Mouse (Mus musculus): Measurements from ENCODE around the gene Pabpc4l. TPM values are rescaled to one million over a fixed set of nuclear protein-coding genes. Genes with fewer than 3 reads are reported as not detected.
"Not testable (repeated sequence)": the region's sequence is repeated elsewhere in the genome, so short reads cannot be mapped to it uniquely, and the experiment has no call there.

The Pabpc4l gene
- polyA plus RNA-seq (2012; rRNA removed): not detected in 2 replicates

- Histone ChIP-seq H3K4me3 (ENCODE audit: low read depth, low read length) (peak within 1 kb of the TSS; percentile 60), H3K27ac (ENCODE audit: insufficient read depth, low read depth, low read length) (no peak within 1 kb of the TSS), H3K36me3 (ENCODE audit: control insufficient read depth, insufficient read depth, low read length) (no peaks in the 10 kb centered on the region), H3K4me1 (ENCODE audit: control insufficient read depth, insufficient read depth, insufficient read length, low read length) (no peaks in the 10 kb centered on the region), H3K27me3 (ENCODE audit: control insufficient read depth, insufficient read depth, low read length) (no peaks in the 10 kb centered on the region)
- no peak for TF ChIP-seq CTCF (IDR thresholded peaks at IDR 0.05; ENCODE audit: extremely low read depth, insufficient read length, insufficient replicate concordance, low read depth, low read length)
- no peak for TF ChIP-seq POLR2A (IDR thresholded peaks at IDR 0.05; ENCODE audit: low read depth, low read length)
- 3% methylated on average over 37 of the region's 37 CpGs for whole genome bisulfite sequencing
Measured at GRCm38 (mm10) chr3:46447481-46448265, at the start of gene Pabpc4l. Gene Pabpc4l, minus strand, starts transcription at chr3:46448219.

DNA sequence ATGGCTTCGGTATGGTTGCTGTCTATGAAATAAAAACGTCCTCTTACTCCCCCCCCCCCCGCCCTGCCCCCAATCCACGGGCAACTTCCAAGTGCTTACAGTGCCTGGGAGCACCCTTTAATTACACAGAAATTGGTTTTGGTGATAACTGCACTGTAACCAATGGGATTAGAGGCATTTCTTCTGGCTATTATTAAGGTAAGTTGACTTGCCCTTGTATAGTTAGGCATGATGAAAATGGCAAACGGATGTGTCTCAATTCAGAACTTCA is 42.9 kb upstream of the Pabpc4l start:
- TF ChIP-seq CTCF (IDR thresholded peaks at IDR 0.05; ENCODE audit: extremely low read depth, insufficient read length, insufficient replicate concordance, low read depth, low read length) (no peak), POLR2A (IDR thresholded peaks at IDR 0.05; ENCODE audit: low read depth, low read length) (no peak)
- Histone ChIP-seq H3K36me3 (ENCODE audit: control insufficient read depth, insufficient read depth, low read length) (no peaks in the 10 kb centered on the region), H3K27ac (ENCODE audit: insufficient read depth, low read depth, low read length) (no peak overlapping the region), H3K4me3 (ENCODE audit: low read depth, low read length) (no peak overlapping the region), H3K4me1 (ENCODE audit: control insufficient read depth, insufficient read depth, insufficient read length, low read length) (no peaks in the 10 kb centered on the region), H3K27me3 (ENCODE audit: control insufficient read depth, insufficient read depth, low read length) (no peaks in the 10 kb centered on the region)
- WGBS: 63% methylated on average over 5 of the region's 5 CpGs

- H3K27me3 ChIP-seq (ENCODE audit: control insufficient read depth, insufficient read depth, low read length): no peaks in the 10 kb centered on the region
- no peak overlapping the region for H3K27ac ChIP-seq (ENCODE audit: insufficient read depth, low read depth, low read length)
- 70% methylated on average over 15 of the region's 15 CpGs for WGBS
- H3K36me3 ChIP-seq (ENCODE audit: control insufficient read depth, insufficient read depth, low read length): no peaks in the 10 kb centered on the region
- H3K4me3 ChIP-seq (ENCODE audit: low read depth, low read length): no peak overlapping the region
- no peak for TF ChIP-seq CTCF (IDR thresholded peaks at IDR 0.05; ENCODE audit: extremely low read depth, insufficient read length, insufficient replicate concordance, low read depth, low read length)
- TF ChIP-seq POLR2A (IDR thresholded peaks at IDR 0.05; ENCODE audit: low read depth, low read length): no peak
- no peaks in the 10 kb centered on the region for H3K4me1 ChIP-seq (ENCODE audit: control insufficient read depth, insufficient read depth, insufficient read length, low read length)
Measured at GRCm38 (mm10) chr3:46490132-46490988, 42.3 kb upstream of the Pabpc4l start.

DNA sequence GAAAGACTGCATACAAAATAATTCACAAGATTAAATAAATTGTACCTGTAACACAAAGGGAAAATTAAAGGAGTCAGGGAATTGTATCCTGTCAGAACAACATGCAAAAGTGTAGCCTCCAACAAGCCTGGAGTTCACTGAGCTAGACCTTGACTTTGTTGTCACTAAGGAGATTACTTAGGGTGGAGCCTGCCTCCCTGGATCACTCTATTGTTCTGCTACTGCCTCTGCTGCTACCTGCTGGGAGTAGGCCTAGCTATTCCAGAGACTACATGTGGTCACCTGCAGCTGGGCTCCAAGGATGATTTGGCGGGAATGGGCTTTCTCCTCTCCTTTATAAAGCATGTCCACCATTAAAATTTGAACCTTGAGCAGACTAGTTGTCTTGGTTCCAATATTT is 38.1 kb upstream of the Pabpc4l start:
- H3K4me3 ChIP-seq (ENCODE audit: low read depth, low read length); H3K27me3 ChIP-seq (ENCODE audit: control insufficient read depth, insufficient read depth, low read length); H3K36me3 ChIP-seq (ENCODE audit: control insufficient read depth, insufficient read depth, low read length); H3K4me1 ChIP-seq (ENCODE audit: control insufficient read depth, insufficient read depth, insufficient read length, low read length); H3K27ac ChIP-seq (ENCODE audit: insufficient read depth, low read depth, low read length): not testable (repeated sequence)
- 69% methylated on average over 1 of the region's 1 CpGs for WGBS

GRCm38 (mm10) chr3:46448266-46448532 is 180 bp upstream of the Pabpc4l start:
- Histone ChIP-seq H3K27me3 (ENCODE audit: control insufficient read depth, insufficient read depth, low read length) (no peaks in the 10 kb centered on the region), H3K36me3 (ENCODE audit: control insufficient read depth, insufficient read depth, low read length) (no peaks in the 10 kb centered on the region), H3K4me1 (ENCODE audit: control insufficient read depth, insufficient read depth, insufficient read length, low read length) (no peaks in the 10 kb centered on the region), H3K4me3 (ENCODE audit: low read depth, low read length) (peak overlapping the region; percentile 60), H3K27ac (ENCODE audit: insufficient read depth, low read depth, low read length) (no peak overlapping the region)
- WGBS: 6% methylated on average over 5 of the region's 5 CpGs
- TF ChIP-seq CTCF (IDR thresholded peaks at IDR 0.05; ENCODE audit: extremely low read depth, insufficient read length, insufficient replicate concordance, low read depth, low read length) (no peak), POLR2A (IDR thresholded peaks at IDR 0.05; ENCODE audit: low read depth, low read length) (no peak)

GRCm38 (mm10) chr3:46431416-46431815 is 16.6 kb downstream of the Pabpc4l start:
- no peak overlapping the region for H3K27ac ChIP-seq (ENCODE audit: insufficient read depth, low read depth, low read length)
- H3K27me3 ChIP-seq (ENCODE audit: control insufficient read depth, insufficient read depth, low read length): no peaks in the 10 kb centered on the region
- H3K4me3 ChIP-seq (ENCODE audit: low read depth, low read length): no peak overlapping the region
- H3K36me3 ChIP-seq (ENCODE audit: control insufficient read depth, insufficient read depth, low read length): no peaks in the 10 kb centered on the region
- no peaks in the 10 kb centered on the region for H3K4me1 ChIP-seq (ENCODE audit: control insufficient read depth, insufficient read depth, insufficient read length, low read length)
- TF ChIP-seq CTCF (IDR thresholded peaks at IDR 0.05; ENCODE audit: extremely low read depth, insufficient read length, insufficient replicate concordance, low read depth, low read length) (no peak), POLR2A (IDR thresholded peaks at IDR 0.05; ENCODE audit: low read depth, low read length) (no peak)
